Mouse (Mus musculus): ENCODE results near the gene Serpina1e.
A peak's percentile ranks its signal among the peaks of the same experiment; 100 is the strongest.

The Serpina1e gene

GRCm38 (mm10) chr12:103958798-103959197 lies at the start of gene Serpina1e:
TSS of gene Serpina1e (minus strand) at chr12:103958975.
- no peak for DNase-seq (ENCODE audit: low read depth)

GRCm38 (mm10) chr12:104004689-104005088 lies 45.9 kb upstream of the Serpina1e start:
- no peak for DNase-seq (ENCODE audit: low read depth)

DNA sequence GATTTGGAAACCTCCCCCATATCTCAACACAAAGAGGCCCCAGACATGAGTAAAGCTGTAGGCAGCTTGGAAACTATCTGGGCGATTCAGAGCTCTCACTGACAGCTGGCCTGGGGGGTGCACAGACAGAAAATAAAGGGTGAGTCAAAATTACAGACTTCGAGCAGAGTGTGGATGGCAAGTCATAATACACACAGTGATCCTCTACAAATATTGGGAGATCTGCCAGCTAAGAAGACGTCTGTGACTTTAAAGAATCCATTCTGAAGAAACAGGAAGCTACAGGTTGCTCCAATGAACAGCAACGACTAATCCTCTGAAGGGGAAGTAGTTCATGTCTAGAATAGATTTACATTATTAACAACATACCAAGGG lies 44.5 kb upstream of the Serpina1e start:
- DNase-seq (ENCODE audit: low read depth) = peak; percentile 59

- DNase-seq (ENCODE audit: low read depth) = peak; percentile 88
Measured at GRCm38 (mm10) chr12:104002569-104003237, 43.9 kb upstream of the Serpina1e start.

DNA sequence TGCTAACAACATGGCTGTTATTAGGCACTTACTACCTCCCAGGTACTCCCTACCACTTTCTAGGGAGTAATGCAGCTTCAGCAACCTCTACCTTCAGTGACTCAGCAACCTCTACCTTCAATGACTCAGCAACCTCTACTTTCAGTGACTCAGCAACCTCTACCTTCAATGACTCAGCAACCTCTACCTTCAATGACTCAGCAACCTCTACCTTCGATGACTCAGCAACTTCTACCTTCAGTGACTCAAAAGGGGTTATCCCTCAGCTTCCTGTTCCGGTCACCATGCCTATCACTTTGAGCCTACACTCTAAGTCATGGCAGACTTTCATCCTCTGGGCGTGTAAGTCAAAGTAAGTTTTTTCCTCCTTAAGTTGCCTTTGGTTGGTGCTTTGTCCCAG lies 41.8 kb upstream of the Serpina1e start:
- no peak for DNase-seq (ENCODE audit: low read depth)

DNA sequence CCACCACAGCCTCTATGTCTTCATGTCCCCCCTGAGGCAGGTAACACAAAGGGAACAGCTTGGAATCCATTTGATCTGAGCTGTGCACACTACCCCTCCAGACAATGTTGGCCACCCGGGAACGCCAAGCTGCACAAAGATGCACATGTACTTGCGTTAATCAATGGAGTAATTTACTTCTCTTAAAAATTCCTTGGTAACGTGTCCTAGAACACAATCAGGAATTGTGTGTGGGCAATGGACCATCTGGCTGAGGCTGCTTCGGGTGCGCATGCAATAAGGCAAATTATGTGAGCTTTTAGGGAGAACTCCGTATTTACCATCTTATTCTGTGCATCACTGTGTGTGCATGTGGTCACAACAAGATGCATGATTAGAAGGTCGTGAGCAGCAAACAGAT lies 40.8 kb upstream of the Serpina1e start:
- DNase-seq (ENCODE audit: low read depth) = no peak

GRCm38 (mm10) chr12:103996513-103996912 lies 37.7 kb upstream of the Serpina1e start:
- no peak for DNase-seq (ENCODE audit: low read depth)

- DNase-seq (ENCODE audit: low read depth) = peak; percentile 33
Measured at GRCm38 (mm10) chr12:103995292-103996072, 36.7 kb upstream of the Serpina1e start.

- peak; percentile 16 for DNase-seq (ENCODE audit: low read depth)
Measured at GRCm38 (mm10) chr12:103992945-103993344, 34.2 kb upstream of the Serpina1e start.

- DNase-seq (ENCODE audit: low read depth) = no peak
Measured at GRCm38 (mm10) chr12:103989857-103990256, 31.1 kb upstream of the Serpina1e start, which contains the start of gene Serpina11. TSS of gene Serpina11 (minus strand) at chr12:103989957.

DNA sequence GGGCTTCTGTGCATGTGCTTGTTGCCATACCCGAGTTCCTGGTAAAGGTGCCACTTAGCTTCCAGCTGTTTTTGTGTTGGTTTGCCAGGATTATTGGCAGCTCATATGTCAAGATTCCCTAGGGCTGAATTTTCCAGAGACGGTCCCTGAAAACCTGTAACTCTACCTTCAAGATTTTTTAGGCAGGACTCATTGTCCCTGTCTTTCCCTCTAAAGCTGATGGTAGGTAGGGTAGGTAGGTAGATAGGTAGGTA lies 30.7 kb upstream of the Serpina1e start:
- DNase-seq (ENCODE audit: low read depth) = no peak

DNA sequence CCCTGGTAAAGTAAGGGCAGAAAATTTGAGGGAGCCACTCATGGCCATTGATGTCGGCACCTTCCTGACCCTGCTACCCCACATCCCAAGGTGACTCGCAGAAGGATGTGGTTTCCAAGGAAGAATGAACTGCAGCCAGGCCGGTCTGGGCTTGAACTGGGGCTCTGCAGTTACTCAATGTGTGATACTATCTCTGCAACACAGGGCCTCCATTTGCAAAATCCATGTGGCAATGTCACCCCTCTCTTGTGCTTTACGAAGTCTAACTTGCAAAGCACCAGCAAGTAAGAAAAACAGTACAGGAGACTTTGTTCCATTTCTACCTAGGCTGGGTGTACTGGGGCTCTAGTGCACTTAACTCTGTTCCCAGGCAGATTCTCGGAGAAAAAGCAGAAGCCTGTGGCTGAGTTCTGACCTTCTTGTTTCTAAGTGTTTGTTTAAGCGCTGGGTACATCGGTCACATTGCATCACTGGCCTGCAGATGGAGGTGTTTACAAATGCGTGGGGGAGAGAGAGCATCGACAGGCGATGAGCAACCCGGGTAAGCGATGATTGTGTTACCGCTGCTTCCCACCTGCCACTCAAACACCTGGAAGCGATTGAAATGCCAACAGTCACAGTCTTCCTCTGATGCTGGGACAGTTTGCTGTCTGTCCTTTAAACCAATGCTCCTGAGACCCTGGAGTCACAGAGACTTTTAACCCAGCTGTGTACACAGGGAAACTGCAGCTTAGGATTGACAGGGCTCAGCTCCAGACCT lies 30.2 kb upstream of the Serpina1e start:
- DNase-seq (ENCODE audit: low read depth) = no peak

- DNase-seq (ENCODE audit: low read depth) = no peak
Measured at GRCm38 (mm10) chr12:103985868-103986267, 27.1 kb upstream of the Serpina1e start.

- DNase-seq (ENCODE audit: low read depth) = peak; percentile 19
Measured at GRCm38 (mm10) chr12:103984935-103985334, 26.2 kb upstream of the Serpina1e start.

DNA sequence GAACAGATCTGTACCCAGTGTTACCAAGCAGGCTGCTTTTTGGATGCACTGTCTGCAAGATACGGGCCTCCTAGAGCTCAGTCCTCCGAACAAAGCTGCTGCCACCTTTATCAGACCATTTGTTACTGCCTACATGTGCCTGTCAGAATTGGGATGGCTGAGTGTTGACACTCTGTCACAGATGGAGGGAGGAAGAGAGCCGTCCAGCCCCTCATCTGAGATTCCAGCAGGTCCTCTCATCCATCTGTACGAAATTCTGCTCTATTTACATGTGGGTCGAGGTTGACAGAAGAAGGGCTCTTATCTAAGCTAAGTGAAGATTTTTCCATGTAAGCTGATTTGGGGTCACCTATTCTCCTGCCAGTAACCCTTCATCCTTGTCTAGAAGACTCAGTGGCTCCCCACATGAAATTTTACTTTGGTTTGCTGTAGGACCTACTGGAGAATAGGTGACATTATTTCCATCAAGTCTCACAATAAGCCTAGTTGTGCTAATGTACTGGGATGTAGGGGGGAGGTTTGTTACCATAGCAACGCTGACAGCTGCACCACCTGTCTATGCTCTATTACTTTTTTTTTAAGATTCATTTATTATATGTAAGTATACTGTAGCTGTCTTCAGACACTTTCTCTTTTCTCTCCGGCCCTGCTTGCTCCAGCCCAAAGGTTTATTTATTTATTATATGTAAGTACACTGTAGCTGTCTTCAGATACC lies 23.0 kb upstream of the Serpina1e start:
- DNase-seq (ENCODE audit: low read depth) = no peak

DNA sequence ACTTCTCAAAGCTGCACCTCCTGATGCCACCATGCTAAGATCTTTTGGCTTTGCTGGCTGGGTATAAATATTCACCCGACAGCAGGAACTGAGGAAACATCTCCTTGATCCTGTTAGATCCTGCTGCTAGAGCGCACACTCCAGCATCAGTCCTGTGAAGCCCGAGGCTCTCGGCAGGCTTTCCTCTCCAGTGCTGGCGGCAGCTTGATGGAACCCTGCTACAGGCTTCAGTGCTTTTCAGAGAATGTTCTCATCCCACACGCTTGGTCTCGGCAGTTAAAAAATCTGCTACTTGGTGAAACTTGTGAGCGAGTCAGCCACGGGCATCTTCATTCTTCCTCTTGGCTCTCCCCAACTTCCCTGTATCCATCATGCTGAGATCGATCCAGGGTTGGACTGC lies 19.5 kb upstream of the Serpina1e start:
- no peak for DNase-seq (ENCODE audit: low read depth)

- no peak for DNase-seq (ENCODE audit: low read depth)
Measured at GRCm38 (mm10) chr12:103977846-103978245, 19.1 kb upstream of the Serpina1e start.

GRCm38 (mm10) chr12:103977060-103977459 lies 18.3 kb upstream of the Serpina1e start:
- no peak for DNase-seq (ENCODE audit: low read depth)

DNA sequence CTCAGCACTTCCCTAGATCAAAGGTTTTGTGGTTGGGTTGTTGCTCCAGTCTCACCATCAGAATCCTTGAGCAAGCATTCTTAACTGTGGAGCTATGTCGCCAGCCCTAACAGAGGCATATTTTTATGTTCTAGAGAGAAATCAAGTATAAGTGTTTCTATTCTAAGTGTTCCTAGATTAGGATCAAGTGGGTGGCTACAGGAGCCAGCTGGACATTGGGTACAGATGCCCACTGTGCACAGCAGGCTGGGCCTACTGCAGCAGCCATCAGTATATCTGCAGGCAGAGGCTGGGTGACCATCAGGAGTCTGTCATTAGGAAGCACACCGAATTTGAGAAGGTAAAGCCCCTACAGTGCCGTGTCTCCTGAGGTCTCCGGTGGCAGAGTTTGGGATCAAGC lies 12.3 kb upstream of the Serpina1e start:
- DNase-seq (ENCODE audit: low read depth) = no peak

DNA sequence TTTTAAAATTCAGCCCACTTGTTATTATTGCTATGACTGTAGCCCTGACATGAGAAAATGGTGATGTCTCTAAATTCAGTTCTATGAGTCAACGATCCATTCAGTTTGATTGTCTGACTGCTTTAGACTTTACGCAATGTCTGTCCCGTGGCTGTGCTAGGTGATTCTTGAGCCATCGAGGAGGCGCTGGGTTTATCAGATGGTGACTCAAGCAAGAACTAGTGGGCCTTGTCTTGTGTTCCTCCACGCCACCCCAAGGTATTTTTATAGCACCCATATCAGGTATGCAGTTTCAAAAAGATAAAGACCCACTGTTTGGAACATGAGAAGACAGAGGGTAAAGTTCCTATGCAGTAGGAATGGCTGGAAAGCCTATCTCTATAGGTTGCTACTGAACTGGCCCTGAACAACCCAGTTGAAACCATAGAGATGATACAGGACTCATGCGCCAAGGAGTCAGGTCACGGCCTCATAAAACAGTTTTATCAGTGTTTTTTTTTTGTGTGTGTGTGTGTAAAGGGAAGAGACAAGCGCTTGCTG lies 10.9 kb upstream of the Serpina1e start:
- DNase-seq (ENCODE audit: low read depth) = no peak

GRCm38 (mm10) chr12:103966761-103967160 lies 8.0 kb upstream of the Serpina1e start:
- DNase-seq (ENCODE audit: low read depth) = no peak

- DNase-seq (ENCODE audit: low read depth) = no peak
Measured at GRCm38 (mm10) chr12:103963288-103963687, 4.5 kb upstream of the Serpina1e start.

All from fibroblast of lung, adult 2 months (primary cell).